Mouse (Mus musculus): ENCODE data around the gene Trio. TPM values are rescaled to one million over a fixed set of nuclear protein-coding genes. Genes with fewer than 3 reads are reported as not detected.

Gene Trio
- polyA plus RNA-seq, 1 experiment, result 49.9 TPM

DNA sequence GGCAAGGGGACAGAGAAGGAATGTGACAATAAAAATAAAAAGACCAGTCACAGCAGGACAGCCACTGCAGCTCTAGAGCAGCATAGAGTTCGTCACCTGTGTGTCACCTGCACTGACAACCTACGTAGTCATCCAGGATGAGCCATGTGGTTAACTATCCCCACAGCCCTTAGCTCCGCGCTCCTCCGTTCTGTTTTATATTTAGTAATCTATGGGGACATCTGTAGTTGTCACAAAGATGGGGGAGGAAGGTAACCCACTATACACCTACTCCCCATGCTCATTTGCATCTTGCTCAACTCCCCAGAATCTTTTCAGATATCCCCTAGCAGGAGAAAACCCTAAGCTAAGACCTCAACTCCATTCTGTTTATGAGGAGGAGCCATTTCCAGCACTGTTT lies 71.3 kb downstream of the Trio start:
- TF ChIP-seq POLR2A (IDR thresholded peaks at IDR 0.05; ENCODE audit: borderline replicate concordance, low read depth, low read length) (no peak), CTCF (IDR thresholded peaks at IDR 0.05; ENCODE audit: low read depth, low read length) (no peak)
- H3K4me1 ChIP-seq (ENCODE audit: control insufficient read depth, insufficient read depth, low read length), result peaks cover 26% of the 10 kb centered on the region
- no peak overlapping the region for H3K4me3 ChIP-seq (ENCODE audit: insufficient read depth, low read length)
- H3K27ac ChIP-seq (ENCODE audit: insufficient read depth, low read depth, low read length), result no peak overlapping the region

- H3K27ac ChIP-seq (ENCODE audit: insufficient read depth, low read depth, low read length), result no peak overlapping the region
- TF ChIP-seq POLR2A (IDR thresholded peaks at IDR 0.05; ENCODE audit: borderline replicate concordance, low read depth, low read length), result no peak
- TF ChIP-seq CTCF (IDR thresholded peaks at IDR 0.05; ENCODE audit: low read depth, low read length), result no peak
- peaks cover 22% of the 10 kb centered on the region for H3K4me1 ChIP-seq (ENCODE audit: control insufficient read depth, insufficient read depth, low read length)
- no peak overlapping the region for H3K4me3 ChIP-seq (ENCODE audit: insufficient read depth, low read length)
Observed at GRCm38 (mm10) chr15:27953570-27953969, 72.1 kb downstream of the Trio start.

DNA sequence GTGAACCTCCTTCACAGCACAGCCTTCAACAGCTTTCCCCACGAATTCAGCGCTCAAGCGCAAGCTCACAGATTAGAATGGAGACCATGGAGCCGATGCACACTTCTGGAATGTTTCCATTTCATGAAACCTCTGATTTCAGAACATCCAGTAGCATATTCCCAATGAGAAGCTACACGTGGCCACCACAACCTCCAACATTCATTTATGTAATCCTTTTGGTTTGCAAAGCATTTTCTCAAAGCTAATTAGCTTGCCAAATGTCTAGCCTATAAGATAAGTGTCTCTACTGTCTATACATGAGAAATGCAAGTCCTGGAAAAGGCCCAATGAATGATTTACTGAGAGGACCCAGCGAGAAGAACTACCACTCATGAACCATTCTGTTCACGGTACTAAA lies 74.5 kb downstream of the Trio start:
- Histone ChIP-seq H3K4me3 (ENCODE audit: insufficient read depth, low read length) (no peak overlapping the region), H3K4me1 (ENCODE audit: control insufficient read depth, insufficient read depth, low read length) (peaks cover 10% of the 10 kb centered on the region), H3K27ac (ENCODE audit: insufficient read depth, low read depth, low read length) (no peak overlapping the region)
- TF ChIP-seq POLR2A (IDR thresholded peaks at IDR 0.05; ENCODE audit: borderline replicate concordance, low read depth, low read length), result no peak
- TF ChIP-seq CTCF (IDR thresholded peaks at IDR 0.05; ENCODE audit: low read depth, low read length), result no peak

DNA sequence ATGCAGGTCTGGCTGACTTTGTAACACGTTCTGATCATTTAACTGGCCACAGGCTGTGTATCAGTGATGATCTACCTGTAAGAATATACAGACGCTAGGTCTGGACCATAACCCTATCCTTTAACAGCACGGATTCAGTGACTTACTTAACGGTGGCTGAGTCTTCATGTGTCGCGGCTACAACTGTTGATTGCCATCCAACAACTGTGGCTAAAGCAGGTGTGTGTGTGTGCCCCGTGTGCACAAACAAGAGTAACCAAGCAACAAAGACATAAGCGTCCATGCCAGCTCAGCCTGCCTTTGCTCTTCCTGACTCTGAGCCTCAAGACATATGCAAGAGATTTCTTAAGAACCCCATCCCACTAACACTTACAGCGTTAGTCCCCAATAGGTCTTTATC lies 76.5 kb downstream of the Trio start:
- H3K4me1 ChIP-seq (ENCODE audit: control insufficient read depth, insufficient read depth, low read length), result peaks cover 7% of the 10 kb centered on the region
- H3K27ac ChIP-seq (ENCODE audit: insufficient read depth, low read depth, low read length), result no peak overlapping the region
- no peak overlapping the region for H3K4me3 ChIP-seq (ENCODE audit: insufficient read depth, low read length)
- TF ChIP-seq CTCF (IDR thresholded peaks at IDR 0.05; ENCODE audit: low read depth, low read length), result no peak
- no peak for TF ChIP-seq POLR2A (IDR thresholded peaks at IDR 0.05; ENCODE audit: borderline replicate concordance, low read depth, low read length)

DNA sequence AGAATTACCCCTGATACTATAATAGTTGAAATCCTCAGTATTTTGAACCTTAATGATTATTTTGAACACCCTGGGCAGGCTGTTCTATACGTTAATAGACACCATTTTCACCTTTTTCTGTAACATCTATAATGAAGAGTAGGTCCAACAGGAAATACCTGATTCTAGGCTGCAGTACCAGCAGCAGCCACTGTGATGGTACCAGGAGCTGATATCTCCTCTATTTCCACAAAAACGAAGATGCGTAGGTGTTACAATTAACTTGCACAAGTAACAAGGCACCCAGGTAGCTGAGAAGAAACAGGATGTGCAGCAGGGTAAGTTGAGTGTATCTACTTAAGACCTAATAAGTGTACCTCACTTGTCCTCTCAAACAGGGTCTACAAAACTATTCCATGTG lies 77.8 kb downstream of the Trio start:
- H3K27ac ChIP-seq (ENCODE audit: insufficient read depth, low read depth, low read length), result no peak overlapping the region
- H3K4me1 ChIP-seq (ENCODE audit: control insufficient read depth, insufficient read depth, low read length), result peaks cover 10% of the 10 kb centered on the region
- H3K4me3 ChIP-seq (ENCODE audit: insufficient read depth, low read length), result no peak overlapping the region
- no peak for TF ChIP-seq CTCF (IDR thresholded peaks at IDR 0.05; ENCODE audit: low read depth, low read length)
- TF ChIP-seq POLR2A (IDR thresholded peaks at IDR 0.05; ENCODE audit: borderline replicate concordance, low read depth, low read length), result no peak

GRCm38 (mm10) chr15:27945570-27945969 lies 80.1 kb downstream of the Trio start:
- peaks cover 24% of the 10 kb centered on the region for H3K4me1 ChIP-seq (ENCODE audit: control insufficient read depth, insufficient read depth, low read length)
- no peak overlapping the region for H3K27ac ChIP-seq (ENCODE audit: insufficient read depth, low read depth, low read length)
- no peak overlapping the region for H3K4me3 ChIP-seq (ENCODE audit: insufficient read depth, low read length)
- no peak for TF ChIP-seq CTCF (IDR thresholded peaks at IDR 0.05; ENCODE audit: low read depth, low read length)
- TF ChIP-seq POLR2A (IDR thresholded peaks at IDR 0.05; ENCODE audit: borderline replicate concordance, low read depth, low read length), result no peak

DNA sequence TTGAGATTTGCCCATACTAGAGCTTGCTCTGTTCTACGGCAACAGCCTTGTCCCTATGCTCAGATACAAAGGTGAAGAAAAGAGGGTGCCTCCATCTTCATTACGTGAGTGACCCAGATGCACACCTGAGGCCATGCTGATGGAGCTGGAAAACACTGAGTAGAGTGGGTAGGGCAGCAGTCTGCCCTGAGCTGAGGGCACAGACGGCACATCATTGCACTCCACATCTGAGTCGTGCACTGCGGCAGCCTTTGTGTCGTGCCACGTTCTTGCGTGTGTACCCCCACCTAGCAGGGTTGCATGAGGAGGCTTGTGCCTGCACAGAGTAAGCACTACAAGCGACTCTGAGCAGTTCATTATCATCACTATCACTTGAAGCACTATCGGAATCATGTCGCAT lies 80.8 kb downstream of the Trio start:
- TF ChIP-seq CTCF (IDR thresholded peaks at IDR 0.05; ENCODE audit: low read depth, low read length) (no peak), POLR2A (IDR thresholded peaks at IDR 0.05; ENCODE audit: borderline replicate concordance, low read depth, low read length) (no peak)
- peaks cover 31% of the 10 kb centered on the region for H3K4me1 ChIP-seq (ENCODE audit: control insufficient read depth, insufficient read depth, low read length)
- H3K27ac ChIP-seq (ENCODE audit: insufficient read depth, low read depth, low read length), result no peak overlapping the region
- no peak overlapping the region for H3K4me3 ChIP-seq (ENCODE audit: insufficient read depth, low read length)

- H3K4me3 ChIP-seq (ENCODE audit: insufficient read depth, low read length), result no peak overlapping the region
- peaks cover 37% of the 10 kb centered on the region for H3K4me1 ChIP-seq (ENCODE audit: control insufficient read depth, insufficient read depth, low read length)
- no peak overlapping the region for H3K27ac ChIP-seq (ENCODE audit: insufficient read depth, low read depth, low read length)
- TF ChIP-seq POLR2A (IDR thresholded peaks at IDR 0.05; ENCODE audit: borderline replicate concordance, low read depth, low read length), result no peak
- no peak for TF ChIP-seq CTCF (IDR thresholded peaks at IDR 0.05; ENCODE audit: low read depth, low read length)
Observed at GRCm38 (mm10) chr15:27943486-27944195, 82.0 kb downstream of the Trio start.

- peak overlapping the region; percentile 93; the same call in 1 of the 2 replicates for H3K27ac ChIP-seq (ENCODE audit: insufficient read depth, low read depth, low read length)
- no peak overlapping the region for H3K4me3 ChIP-seq (ENCODE audit: insufficient read depth, low read length)
- H3K4me1 ChIP-seq (ENCODE audit: control insufficient read depth, insufficient read depth, low read length), result peaks cover 47% of the 10 kb centered on the region
- TF ChIP-seq POLR2A (IDR thresholded peaks at IDR 0.05; ENCODE audit: borderline replicate concordance, low read depth, low read length) (no peak), CTCF (IDR thresholded peaks at IDR 0.05; ENCODE audit: low read depth, low read length) (no peak)
Observed at GRCm38 (mm10) chr15:27942148-27942847, 83.3 kb downstream of the Trio start.

DNA sequence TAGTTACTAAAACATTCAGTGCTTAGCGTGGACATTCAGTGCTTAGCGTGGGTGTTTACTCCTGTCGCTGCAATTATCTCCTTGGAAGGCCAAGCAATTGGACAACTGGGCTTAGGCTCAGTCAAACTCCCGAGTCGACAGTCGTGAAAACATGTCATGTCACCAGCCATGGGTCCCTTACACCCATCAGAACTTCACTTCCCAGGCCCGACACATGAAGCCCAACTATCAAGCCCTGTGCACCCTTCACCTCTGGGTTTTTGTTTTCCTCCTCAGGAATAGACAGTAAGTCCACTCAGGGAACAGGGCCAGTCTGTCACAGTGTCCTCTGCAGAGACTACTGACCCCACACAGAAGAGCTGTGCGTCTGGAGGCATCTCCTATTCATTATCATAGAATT lies 84.2 kb downstream of the Trio start:
- H3K4me1 ChIP-seq (ENCODE audit: control insufficient read depth, insufficient read depth, low read length), result peaks cover 54% of the 10 kb centered on the region
- no peak overlapping the region for H3K4me3 ChIP-seq (ENCODE audit: insufficient read depth, low read length)
- TF ChIP-seq CTCF (IDR thresholded peaks at IDR 0.05; ENCODE audit: low read depth, low read length) (no peak), POLR2A (IDR thresholded peaks at IDR 0.05; ENCODE audit: borderline replicate concordance, low read depth, low read length) (no peak)
- H3K27ac ChIP-seq (ENCODE audit: insufficient read depth, low read depth, low read length), result peak overlapping the region; percentile 93
